Mouse (Mus musculus): ENCODE results near the gene Hmbs.
A peak's percentile ranks its signal among the peaks of the same experiment; 100 is the strongest.
"Not testable (repeated sequence)": the region's sequence is repeated elsewhere in the genome, so short reads cannot be mapped to it uniquely, and the experiment has no call there.

Gene Hmbs

DNA sequence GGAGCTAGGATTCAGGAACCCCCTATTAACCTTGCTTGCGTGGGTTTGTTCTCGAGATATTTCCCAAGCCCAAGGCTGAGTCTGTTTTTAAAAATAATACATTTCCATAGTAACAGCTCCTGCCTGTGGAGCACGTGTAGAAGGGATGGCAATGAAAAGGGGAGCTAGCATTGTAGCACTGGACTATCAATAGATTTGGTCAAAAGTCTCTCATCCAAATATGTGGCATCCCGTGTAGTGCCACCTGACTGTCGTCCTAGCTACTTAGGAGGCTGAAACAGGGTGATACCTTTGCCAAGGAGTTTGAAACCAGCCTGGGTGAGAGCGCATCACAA is 23.3 kb downstream of the Hmbs start:
- no peak for DNase-seq (ENCODE audit: low spot score)

DNA sequence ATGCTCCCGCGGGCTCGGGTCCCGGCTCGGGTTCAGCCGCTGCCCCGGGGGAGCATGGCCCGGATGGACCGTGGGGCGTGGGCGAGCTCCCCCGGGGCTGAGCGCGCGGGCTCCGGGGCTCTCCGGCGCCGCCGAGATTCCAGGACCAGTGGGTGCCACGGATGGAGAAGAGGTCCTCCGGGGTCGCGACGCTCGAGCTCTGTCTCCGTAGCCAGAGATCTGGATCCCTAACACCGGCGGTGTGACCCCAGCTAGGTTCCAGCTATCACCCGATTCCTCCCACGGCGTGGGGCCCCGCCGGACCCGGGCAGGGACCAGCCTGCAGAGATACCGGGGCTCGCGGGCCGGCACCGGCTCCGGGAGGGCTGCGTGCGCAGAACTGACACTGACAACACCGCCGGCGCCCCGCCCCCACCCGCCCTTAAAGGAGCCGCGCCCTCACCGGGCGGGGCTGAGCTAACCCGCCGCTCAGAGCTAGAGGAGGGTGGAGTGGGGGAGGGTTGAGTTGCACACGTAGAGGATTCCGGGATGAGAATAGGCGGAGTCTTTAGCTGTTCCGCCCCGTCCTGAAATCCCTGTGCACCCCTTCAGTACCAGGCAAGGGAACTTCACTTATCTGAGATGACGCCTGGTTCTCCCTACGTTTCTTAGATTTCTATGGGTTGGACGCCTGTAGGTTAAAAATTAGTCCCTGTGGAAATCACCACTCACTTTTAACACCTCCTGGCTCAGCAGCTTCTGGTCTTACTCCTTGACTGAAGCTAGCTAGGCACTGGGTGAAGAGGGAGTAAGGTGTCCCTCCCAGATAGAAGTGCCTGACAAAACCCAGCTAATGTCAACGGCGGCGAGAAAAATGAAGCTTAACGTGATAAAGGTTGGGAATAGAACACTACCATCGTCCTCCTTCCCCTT is 23.9 kb downstream of the Hmbs start, which contains the start of gene C2cd2l:
C2cd2l (minus strand) TSS at position 399 of the 912 bp plus-strand sequence.
- DNase-seq (ENCODE audit: low spot score), result peak; percentile 62

DNA sequence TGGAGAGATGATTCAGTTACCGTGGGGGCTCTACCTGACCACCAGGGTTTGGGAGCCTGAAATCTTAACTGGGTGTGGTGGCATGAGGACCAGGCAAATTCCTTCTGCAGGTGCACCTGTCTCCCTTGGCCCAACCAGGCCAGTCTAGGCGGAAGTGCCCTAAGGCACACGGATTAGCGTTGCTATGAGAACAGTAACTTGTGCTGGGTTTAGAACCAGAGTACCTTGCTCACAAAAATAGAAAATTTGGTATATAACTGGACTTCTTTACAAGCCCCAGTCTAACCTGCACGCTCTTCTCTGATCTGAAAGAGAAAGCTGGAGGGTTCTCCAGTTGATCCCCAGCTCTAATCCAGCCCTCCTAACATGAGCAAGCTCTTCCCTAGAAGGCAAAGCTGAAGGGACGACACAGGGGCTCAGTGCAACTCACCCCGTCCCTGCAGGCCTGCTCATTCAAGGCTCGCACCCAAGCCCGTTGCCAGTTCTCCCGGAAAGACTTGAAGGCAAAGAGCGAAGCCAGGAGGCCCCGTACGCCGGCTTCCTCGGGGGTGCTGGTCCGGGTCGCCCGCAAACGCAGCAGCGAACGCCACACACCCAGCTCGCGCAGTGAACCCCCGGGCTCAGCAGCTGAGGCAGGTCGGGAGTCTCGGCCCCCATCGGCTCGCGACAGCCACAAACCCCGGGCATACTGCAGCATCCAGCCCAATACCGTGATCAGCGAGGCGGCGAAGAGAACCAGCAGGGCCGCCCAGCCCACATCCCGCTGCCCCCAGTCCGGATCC is 24.7 kb downstream of the Hmbs start:
- no peak for DNase-seq (ENCODE audit: low spot score)

DNA sequence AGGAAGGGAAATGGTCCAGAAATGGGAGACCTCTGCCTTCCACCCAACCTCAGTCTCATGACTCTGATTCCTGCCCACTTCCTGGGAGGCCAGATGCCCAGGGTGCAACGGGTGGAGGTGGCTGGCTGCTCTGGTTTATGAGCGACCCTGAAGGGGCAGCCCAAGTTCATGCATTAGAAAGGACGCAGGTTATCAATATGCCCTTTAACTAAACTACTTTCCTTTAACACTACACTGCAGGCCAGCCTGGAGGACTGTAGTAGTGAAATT is 25.3 kb downstream of the Hmbs start:
- no peak for DNase-seq (ENCODE audit: low spot score)

DNA sequence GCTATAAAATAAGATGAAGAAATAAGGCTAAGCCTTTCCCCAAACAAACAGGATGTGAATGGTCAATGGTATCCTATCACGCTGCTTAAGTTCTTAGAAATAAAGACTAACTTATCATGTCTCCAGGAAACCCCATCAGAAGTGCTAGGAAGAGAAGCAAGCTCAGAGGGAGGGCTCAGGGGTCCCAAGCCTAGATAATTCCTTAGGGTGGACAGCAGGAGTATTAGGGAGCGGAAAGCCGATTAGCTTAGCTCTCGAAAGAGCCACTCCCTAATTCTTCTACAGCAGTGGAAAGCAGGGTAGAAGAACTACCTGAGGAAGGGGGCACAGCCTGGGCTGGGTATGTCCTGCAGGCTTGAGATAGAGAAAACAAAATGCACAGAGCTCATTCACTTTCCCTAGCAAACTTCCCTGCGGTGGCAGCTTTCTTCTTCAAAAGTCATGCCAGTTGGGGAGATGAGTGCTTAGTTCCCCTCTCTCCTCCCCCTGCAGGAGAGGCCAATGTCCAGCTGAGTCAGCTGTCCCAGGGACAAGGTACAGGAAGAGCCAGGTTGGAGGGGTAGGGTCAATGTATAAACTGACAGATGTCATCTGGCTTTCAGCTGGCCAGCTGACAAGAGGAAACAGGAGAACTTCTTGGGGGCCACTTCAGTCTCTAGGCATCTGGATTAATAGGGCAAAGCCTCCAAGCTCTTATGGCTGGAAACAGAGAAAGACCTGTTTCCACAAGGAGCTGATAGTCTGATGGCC is 25.8 kb downstream of the Hmbs start:
- no peak for DNase-seq (ENCODE audit: low spot score)

DNA sequence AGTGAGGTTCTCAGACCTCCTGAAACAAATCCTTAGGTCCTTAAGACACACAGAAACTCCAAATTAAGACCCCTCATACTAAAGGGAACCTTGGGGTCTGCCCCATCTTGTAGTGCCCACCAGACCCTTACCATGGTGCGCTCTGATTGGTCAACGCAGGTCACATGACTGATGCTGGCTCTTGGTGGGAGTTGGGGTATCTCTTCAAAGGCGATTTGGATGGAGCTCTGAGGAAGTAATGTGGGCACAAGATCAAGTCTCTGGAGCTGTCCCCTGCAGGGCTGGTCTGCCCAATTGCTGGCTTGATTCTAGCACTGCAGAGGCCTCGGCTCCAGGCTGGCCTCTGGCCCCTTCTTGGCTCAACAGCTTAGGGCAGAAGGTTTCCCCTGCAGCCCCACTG is 26.6 kb downstream of the Hmbs start:
- no peak for DNase-seq (ENCODE audit: low spot score)

DNA sequence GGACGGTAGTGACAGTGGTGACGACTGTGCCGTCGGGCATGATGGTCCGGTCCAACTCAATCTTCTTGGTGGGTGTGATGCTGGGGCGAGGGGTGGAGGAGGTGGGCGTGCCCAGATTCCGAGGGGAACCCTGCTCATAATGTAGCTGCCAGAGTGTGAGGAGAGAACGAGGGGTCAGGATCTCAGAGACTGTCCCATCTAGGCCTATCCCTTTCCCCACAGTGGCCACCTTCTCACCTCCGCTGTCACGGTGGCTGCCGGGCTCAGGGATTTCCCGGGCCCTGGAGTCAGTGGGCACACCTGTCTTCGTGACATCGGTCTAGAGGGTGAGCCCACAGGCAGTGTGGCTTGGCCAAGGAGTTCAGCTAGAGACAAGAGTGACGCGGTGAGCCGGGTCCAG is 29.1 kb downstream of the Hmbs start:
- DNase-seq (ENCODE audit: low spot score), result no peak

DNA sequence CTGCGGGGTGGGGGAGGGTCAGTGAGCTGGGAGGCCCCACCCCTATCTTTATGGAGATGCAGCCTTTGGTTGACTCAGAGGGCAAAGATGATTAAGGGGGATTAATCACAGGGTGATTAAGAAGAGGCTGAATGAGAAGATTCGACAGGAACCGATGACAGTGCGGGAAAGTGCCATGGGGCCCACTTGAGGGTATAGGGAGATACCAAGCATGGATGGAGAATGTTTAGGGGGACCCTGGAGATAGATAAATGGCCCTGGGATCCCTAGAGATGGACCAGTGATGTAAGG is 29.8 kb downstream of the Hmbs start:
- DNase-seq (ENCODE audit: low spot score), result no peak

DNA sequence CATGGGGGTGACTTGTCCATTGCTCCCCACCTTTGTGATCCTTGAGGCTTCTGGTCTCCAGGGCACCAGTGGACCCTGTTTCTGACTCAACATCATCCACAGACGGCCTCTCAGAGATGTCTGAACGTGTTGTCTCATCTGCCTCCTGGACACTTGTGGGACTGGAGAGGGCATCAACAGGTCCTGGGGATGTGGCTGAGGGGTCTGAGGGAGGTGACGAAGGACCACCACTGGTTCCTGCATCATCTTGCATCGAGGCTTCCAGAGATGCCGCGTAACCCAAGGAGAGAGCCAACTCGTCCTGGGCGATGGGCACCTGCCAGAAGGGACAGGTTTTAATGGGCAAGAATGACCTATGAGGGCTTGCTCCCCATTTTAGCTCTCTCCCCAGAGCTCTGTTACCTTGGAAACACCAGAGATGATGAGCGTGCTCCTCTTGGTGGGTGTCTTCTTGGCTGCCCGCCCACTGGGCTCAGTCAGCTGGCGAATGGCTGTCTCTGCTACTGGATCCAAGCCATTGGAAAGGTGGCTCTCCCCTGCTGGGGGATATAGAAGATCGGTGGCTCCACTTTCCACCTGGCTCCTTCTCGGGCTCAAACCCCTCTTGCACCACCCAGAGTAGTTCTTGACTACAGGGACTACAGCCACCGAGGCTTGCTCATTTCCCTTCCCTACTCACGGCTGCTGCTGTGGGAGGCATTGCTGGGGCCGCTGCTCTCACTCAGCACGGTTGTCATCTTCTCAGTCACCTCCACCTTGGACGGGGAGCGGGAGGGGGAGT is 30.4 kb downstream of the Hmbs start:
- DNase-seq (ENCODE audit: low spot score), result no peak

DNA sequence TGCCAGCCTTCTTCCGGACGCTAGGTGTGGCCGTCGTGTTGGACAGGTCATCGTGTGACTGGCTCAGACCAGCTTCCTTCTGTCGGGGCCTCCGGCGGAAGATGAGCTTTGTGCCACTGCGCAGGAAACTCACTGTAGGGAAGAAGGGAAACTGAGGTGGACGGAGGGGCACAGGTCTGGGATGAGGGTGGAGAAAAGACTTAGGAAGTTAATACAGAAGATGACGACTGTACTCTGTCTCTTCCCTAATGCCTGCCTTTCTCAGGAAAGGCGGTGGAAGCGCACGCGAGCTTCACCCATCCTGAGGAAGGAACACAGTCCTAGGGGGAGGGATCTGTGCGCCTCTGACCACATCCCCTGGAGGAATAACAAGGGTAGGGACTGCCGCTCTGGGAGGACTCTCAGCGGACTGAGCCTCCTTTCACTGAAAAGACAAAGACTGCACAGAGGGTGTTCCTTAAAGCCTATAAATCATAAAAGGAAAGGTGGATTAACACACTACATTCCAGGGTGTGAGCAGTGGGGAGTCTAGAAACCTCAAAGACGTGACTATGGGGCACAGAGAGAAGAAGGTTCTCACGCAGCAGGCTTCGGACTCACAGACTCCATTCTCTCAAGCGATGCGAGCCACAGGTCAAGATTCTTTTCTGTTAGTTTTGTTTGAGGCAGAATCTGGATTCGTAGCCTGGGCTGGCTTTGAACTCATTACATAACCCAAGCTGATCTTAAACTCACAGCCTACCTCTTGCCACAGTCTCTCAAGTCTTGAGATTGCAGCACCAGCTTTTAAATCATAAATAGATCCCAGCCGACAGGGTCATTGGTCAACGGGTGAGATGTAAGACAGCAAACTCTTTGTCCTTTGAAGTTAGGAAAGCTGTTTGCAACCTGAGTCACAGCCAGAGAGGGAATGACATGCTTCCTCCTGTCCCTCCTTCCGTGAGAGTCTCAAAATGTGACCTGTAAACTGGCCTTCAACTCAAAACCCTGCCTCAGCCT is 32.6 kb downstream of the Hmbs start:
- DNase-seq (ENCODE audit: low spot score), result no peak

DNA sequence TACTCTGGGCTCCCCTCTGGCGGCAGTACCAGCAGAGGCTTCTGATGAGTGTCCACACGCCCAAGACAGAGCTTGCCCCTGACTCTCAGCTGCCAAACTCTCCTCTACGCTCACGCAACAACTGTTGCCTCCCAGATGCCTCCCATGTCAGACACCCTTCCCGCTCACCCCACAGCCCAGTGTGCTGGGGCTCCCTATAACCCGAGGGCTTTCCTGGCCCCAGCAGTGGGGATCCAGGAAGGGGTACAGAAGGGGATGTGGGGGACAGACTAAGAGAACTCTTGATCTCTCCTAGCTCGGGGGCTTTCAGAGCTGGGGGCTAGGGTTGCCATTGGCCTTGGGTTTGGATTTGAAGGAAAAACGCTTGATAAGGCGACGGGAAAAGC is 33.3 kb downstream of the Hmbs start:
- no peak for DNase-seq (ENCODE audit: low spot score)

DNA sequence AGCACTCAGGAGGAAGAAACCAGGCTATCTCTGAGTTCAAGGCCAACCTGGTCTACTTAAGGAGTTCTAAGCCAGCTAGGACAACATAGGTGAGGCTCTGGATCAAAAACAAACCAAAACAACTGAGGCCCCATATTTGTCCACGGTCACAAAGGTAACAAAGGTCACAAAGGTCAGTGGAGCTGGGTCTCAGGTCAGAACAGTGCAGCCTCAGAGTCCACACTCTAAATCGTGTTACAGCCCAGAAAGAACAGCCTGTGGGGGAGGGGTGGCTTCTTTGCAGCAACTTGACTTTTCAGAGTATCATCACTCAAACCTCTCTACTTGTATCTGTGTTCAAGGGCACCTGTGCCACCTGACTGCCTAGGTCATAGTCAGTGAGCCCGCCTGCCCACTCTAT is 34.3 kb downstream of the Hmbs start:
- DNase-seq (ENCODE audit: low spot score), result no peak

DNA sequence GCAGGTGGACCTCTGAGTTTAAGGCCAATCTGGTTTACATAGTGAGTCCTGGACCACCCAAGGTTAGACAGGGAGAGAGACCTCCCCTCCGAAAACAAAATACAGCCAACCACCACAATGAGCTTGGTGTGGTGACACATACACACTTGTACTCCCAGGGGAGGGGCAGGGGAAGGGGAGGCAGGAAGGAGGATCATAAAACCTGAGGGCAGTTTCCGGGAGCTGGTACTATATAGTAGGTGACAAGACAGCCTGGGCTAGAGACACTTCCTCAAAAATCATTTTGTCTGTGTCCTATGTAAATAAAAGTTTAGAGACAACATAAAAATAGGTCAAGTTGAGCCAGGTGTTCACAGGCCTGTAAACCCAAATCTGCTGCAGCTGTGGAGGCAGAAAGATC is 36.8 kb downstream of the Hmbs start:
- DNase-seq (ENCODE audit: low spot score), result no peak

DNA sequence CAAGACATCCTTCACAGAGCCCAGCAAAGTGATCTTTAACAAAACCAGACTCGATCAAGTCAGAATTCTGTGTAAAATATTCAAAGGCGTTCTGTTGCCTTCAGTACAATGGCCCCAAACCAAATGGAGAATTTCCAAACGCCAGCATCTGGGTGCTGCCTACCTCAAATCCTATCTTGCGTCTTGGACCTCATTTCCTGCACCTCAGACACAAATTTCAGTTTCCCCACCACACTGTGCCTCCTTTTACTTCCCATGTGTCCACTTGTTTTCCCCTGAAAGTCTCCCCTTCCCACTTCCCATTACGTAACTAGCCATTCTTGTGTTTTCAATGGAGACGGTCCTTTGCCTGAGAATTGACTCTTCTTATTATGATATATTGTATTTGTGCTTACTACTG is 37.5 kb downstream of the Hmbs start:
- DNase-seq (ENCODE audit: low spot score), result no peak

DNA sequence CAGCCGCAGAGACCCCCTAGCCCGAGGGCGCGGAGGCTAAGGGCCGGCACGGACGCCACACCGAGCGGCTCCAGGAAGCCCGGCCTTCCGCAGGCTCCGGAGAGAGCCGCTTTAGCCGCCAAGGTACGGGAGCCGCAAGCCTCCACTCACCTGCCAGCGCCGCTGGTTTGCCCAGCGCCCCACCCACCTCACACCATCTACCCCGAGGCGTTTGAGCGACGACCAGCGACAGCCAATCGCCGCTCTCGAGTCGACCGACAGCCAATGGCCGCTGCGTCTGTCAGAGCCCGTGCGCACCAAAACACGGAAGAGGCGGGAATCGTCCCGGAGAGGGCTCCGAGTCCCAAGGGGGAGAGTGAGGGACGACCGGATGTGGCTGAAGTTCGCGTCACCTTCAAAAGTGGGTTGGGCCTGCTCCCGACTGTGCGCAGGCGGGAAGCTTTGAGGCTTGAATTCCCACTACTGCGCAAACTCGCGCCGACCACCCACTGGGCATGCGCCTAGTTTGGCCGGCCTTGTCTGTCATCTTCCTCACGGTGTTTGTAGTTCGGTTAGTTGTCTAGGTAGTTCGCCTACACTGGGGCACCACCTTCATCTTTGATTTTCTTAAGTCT is 38.5 kb downstream of the Hmbs start, which contains the start of gene Hinfp:
Hinfp (minus strand) TSS at position 206 of the 614 bp plus-strand sequence.
- peak; percentile 96 for DNase-seq (ENCODE audit: low spot score)

DNA sequence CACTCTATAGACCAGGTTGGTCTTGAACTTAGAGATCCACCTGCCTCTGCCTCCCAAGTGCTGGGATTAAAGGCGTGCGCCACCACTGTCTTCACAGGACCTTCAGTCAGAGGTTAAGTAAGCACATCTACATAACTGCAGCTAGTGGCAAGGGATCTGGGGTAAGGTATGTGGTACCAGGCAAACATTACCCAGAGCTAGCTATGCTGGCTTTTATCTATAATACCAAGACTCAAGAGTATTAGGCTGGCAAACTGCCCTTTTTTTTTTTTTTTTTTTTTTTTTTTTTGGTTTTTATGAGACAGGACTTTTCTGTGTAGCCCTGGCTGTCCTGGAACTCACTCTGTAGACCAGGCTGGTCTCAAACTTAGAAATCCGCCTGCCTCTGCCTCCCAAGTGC is 44.0 kb downstream of the Hmbs start:
- not testable (repeated sequence) for DNase-seq (ENCODE audit: low spot score)

DNA sequence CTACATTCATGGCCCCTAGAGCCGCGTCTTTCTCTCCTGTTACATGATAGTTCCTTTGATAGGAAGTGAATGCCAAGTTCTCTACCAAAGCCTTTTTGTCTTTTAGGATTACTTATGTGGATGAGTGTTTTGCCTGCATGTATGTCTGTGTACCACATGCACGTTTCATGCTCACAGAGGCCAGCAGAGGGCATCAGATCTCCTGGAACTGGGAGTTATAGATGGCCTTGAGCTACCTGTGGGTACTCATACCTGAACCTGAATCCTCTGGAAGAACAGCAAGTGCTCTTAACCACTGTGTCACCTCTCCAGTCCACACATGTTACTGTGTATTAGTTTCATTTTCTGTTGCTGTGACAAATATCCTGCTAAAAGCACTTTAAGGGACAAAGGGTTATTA is 51.5 kb downstream of the Hmbs start:
- DNase-seq (ENCODE audit: low spot score), result no peak

DNA sequence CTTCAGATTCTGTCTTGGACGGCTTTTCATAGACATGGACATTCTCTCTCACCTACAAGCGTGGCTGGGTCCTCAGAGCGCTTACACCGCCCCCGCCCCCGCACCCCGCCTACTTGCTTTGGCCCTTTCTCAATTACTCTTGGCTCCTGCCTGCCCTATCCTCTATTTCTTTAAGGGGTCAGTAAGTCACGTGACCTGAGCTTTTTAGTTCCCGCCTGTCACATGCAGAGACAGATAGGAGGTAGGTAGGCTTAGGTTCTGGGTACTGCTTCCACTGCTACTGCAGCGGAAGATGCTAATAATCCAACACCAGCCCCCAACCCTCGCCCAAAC is 55.1 kb downstream of the Hmbs start:
- DNase-seq (ENCODE audit: low spot score), result no peak

DNA sequence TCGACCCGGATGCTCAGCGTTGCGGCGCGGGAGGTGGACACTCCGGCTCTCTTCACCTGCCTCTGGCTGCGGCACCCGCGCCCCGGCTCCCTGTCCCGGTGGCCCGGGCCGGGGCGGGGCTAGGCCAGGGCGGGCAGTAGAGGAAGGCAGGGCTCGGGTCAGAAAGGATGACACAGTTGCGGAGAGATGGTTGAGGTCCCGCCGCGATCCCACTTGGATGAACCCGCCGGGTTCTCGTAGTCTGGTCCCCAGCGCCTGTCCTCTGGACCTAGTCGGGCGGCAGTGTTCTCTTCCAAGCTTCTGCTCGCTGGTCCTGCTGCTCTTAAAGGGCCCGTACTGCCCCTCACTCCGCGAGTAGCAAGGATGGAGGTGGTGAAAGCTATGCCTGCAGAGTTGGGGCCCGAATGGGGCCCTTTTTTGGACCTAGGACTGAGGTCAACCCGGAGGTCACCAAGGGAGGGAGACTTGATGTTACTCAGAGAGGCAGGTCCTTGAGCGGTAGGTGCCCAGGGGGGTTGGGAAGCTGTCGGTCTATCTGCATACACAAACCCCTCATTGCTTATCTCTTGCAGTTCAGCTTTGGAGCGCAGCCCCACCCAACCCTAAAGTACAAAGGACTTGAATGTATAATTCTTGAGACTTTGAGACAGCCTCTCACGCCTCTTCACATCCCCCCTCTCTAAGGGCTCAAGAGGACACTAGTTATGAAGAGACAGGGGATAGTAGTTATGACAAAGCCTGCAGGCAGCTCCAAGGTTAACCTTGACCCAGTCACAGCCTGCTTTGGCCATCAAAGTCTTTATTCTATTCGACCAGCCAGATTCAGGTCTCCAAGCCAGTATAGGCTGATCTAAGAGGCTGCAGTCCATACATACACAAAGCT is 55.7 kb downstream of the Hmbs start, which contains the start of gene Abcg4:
Abcg4 (minus strand) TSS at position 540 of the 883 bp plus-strand sequence.
- DNase-seq (ENCODE audit: low spot score), result no peak
